Mouse (Mus musculus): ENCODE results near the gene Gm42417.

GRCm38 (mm10) chr1:36546888-36547471 lies 7.8 kb upstream of the Gm42417 start, which contains the start of gene Ankrd39:
- TF ChIP-seq CTCF (IDR thresholded peaks at IDR 0.05; ENCODE audit: low read depth): peak; percentile 100
- TF ChIP-seq EP300 (optimal IDR thresholded peaks at IDR 0.05): no peak
